Mouse (Mus musculus) lung, embryonic 16.5 days (tissue): ENCODE results near the gene Lgr6. TPM values are rescaled to one million over a fixed set of nuclear protein-coding genes. Genes with fewer than 3 reads are reported as not detected.
A peak's percentile ranks its signal among the peaks of the same experiment; 100 is the strongest.

Experiments used
- ATAC-seq: fragments of 200-750 bp; cut with Nextera tagmentation; 2 replicates; pipeline ENCODE4 v1.8.0; 2017; ENCODE audit warnings: low read depth, mild to moderate bottlenecking, moderate library complexity
- H3K27ac ChIP-seq: fragments of 300-500 bp; sonication (generic); 2 replicates; pipeline ENCODE4 v1.5.1; 2014; ENCODE audit warnings: mild to moderate bottlenecking, control low read depth, low read length
- H3K27me3 ChIP-seq: fragments of 300-500 bp; sonication (generic); 2 replicates; pipeline ENCODE4 v1.6.1; 2014; ENCODE audit warnings: low read depth, low read length, mixed read lengths; ENCODE audit not compliant: control insufficient read depth, insufficient read depth
- H3K36me3 ChIP-seq: fragments of 300-500 bp; sonication (generic); 2 replicates; pipeline ENCODE4 v1.6.1; 2014; ENCODE audit warnings: low read length; ENCODE audit not compliant: control insufficient read depth, insufficient read depth
- H3K4me1 ChIP-seq: fragments of 300-500 bp; sonication (generic); replicated peaks from 2 replicates; pipeline ENCODE4 v1.6.1; 2014; ENCODE audit warnings: low read length, mixed read lengths; ENCODE audit not compliant: control insufficient read depth, insufficient read depth
- H3K4me2 ChIP-seq: fragments of 300-500 bp; sonication (generic); 2 replicates; pipeline ENCODE4 v1.6.1; 2014; ENCODE audit warnings: low read depth, low read length, control low read depth
- H3K4me3 ChIP-seq: fragments of 300-500 bp; sonication (generic); 2 replicates; pipeline ENCODE4 v1.5.1; 2014; ENCODE audit warnings: mild to moderate bottlenecking, low read length, control low read depth
- H3K9ac ChIP-seq: fragments of 300-500 bp; sonication (generic); 2 replicates; pipeline ENCODE4 v1.6.1; 2014; ENCODE audit warnings: low read length, control low read depth
- H3K9me3 ChIP-seq: fragments of 300-500 bp; sonication (generic); 2 replicates; pipeline ENCODE4 v1.6.1; 2016; ENCODE audit warnings: low read length; ENCODE audit not compliant: control insufficient read depth
- WGBS: fragments of 180-500 bp; shearing (Covaris S2); extraction: QIAGEN DNeasy Blood & Tissue Kit; methylation state at CpG from one replicate; pipeline ENCODE4 v1.1.7; 2014; 5-methylcytosine and 5-hydroxymethylcytosine counted together
- polyA plus RNA-seq: library from polyadenylated mRNA; unstranded; fragments of >200 nt; fragmentation: Nextera tagmentation; extraction: Ambion mirVana; gene quantifications from 2 replicates; pipeline ENCODE4 v1.2.1, GENCODE M21; 2015

Lgr6 gene
- polyA plus RNA-seq, 1 experiment from 2014 or later = 9.2 TPM

DNA sequence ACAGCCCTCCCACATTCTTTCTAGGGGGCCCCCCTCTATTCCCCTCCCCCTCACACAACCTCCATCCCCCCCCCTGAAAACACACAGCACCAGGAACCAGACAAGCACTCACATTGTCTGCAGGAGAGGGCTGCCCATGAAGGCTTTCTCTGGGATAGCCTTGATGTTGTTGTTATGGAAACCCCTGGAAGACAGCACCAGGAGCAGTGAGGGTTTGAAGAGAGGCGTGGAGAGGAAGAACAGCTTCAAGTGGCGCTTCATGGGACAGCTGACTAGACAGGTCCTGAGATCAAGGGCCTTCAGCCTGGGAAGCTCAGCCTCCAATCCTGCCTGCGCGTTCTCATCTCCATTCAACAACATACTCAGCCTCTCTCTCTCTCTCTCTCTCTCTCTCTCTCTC lies 101.7 kb downstream of the Lgr6 start:
- WGBS = 30% methylated on average over 4 of the region's 4 CpGs

DNA sequence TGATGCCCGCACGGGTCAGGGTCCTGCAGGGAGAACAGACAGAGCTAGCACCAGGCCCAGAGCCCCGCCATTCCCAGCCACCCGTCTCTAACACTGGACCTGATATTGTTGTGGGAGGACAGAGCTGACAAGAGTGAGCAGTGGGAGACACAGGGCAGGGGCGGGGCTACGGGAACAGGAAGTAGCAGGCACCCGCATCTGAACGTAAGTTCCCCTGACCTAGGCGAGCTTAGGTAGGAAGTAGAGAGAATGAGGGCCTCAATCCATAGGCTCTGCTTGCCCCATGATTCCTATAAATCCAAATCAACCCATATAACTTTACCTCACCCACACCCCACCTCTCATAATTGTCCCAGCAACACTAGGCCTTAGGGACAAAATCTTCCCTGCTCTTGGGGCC lies 104.5 kb downstream of the Lgr6 start:
- Histone ChIP-seq H3K9ac (no peak overlapping the region), H3K4me1 (no peaks in the 10 kb centered on the region), H3K9me3 (no peaks in the 10 kb centered on the region), H3K4me2 (no peak overlapping the region), H3K36me3 (no peaks in the 10 kb centered on the region), H3K27me3 (peaks cover 13% of the 10 kb centered on the region), H3K27ac (no peak overlapping the region), H3K4me3 (no peak overlapping the region)
- WGBS = 82% methylated on average over 9 of the region's 9 CpGs
- ATAC-seq = no peak

More for the DNA sequence above, 101.7 kb downstream of the Lgr6 start:
- H3K9me3 ChIP-seq = no peaks in the 10 kb centered on the region
- no peak overlapping the region for H3K27ac ChIP-seq
- H3K36me3 ChIP-seq = no peaks in the 10 kb centered on the region
- no peak overlapping the region for H3K4me2 ChIP-seq
- H3K9ac ChIP-seq = no peak overlapping the region
- H3K27me3 ChIP-seq = no peaks in the 10 kb centered on the region
- H3K4me1 ChIP-seq = no peaks in the 10 kb centered on the region
- H3K4me3 ChIP-seq = no peak overlapping the region
- ATAC-seq = no peak

DNA sequence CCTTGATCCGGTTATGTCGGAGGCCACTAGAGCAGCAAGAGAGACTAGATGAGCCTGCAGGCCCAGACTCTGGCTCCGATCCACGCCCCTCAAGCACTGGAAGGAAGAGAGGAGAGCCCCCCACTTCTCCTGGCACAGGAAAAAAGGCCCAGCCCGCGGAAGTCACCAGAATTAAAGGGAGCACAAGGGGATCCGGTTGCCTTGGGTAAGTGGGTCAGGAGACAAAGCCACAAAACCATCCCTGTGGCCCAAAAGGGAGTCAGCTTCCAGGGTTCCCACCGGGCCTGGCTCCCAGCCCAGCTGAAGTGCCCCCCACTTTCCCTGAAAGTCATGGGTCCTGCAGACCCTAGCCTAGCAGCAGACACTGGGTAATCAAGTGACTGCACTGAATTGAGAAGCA lies 106.8 kb downstream of the Lgr6 start:
- no peak overlapping the region for H3K4me3 ChIP-seq
- H3K4me1 ChIP-seq = no peaks in the 10 kb centered on the region
- ATAC-seq = no peak
- no peak overlapping the region for H3K4me2 ChIP-seq
- WGBS = 74% methylated on average over 8 of the region's 8 CpGs
- no peaks in the 10 kb centered on the region for H3K36me3 ChIP-seq
- H3K27me3 ChIP-seq = peaks cover 19% of the 10 kb centered on the region
- no peaks in the 10 kb centered on the region for H3K9me3 ChIP-seq
- no peak overlapping the region for H3K27ac ChIP-seq
- H3K9ac ChIP-seq = no peak overlapping the region

DNA sequence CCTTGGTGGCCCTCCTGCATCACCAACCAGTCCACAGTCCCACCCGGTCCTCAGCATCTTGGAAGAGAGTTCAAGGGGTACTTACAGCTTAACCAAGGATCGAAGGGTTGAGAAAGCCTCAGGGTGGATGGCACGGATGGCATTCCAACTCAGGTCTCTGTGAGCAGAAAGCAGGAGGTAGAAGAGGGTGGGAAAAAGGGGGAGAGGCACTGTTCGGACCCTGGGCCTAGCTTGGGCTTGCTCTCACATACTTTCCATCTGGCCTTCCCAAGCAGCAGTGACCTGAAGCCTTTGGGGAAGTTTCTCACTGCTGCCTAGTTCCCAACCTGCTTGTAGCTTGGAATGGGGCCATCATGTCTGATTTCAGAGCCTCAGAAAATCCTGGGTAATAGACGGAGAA lies 107.5 kb downstream of the Lgr6 start:
- Histone ChIP-seq H3K36me3 (no peaks in the 10 kb centered on the region), H3K4me3 (no peak overlapping the region), H3K4me2 (no peak overlapping the region), H3K9ac (no peak overlapping the region), H3K9me3 (no peaks in the 10 kb centered on the region), H3K27me3 (peaks cover 19% of the 10 kb centered on the region), H3K27ac (no peak overlapping the region), H3K4me1 (no peaks in the 10 kb centered on the region)
- WGBS = 61% methylated on average over 5 of the region's 5 CpGs
- ATAC-seq = no peak

DNA sequence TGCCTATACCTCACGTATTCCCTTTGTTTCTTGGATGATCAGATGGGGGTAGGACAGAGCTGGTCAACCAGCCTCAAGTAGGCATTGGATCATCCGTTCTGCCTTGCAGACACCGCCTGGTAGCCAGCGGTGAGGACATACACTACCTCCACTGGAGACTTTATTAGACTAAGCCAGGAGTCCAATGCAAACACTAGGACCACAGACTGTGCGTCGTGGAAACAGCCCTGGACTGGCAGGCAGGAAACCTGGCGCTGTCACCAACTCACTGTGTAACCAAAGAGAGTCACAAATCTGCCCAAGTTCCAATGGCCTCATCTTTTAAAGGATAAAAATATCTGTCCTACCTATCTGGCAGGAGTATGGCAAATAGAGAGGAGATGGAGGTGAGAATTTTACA lies 108.6 kb downstream of the Lgr6 start:
- no peaks in the 10 kb centered on the region for H3K9me3 ChIP-seq
- no peak overlapping the region for H3K4me3 ChIP-seq
- no peak overlapping the region for H3K4me2 ChIP-seq
- peaks cover 24% of the 10 kb centered on the region for H3K27me3 ChIP-seq
- WGBS = 73% methylated on average over 7 of the region's 7 CpGs
- no peak; the same call in 1 of the 2 replicates for ATAC-seq
- H3K9ac ChIP-seq = no peak overlapping the region
- no peak overlapping the region for H3K27ac ChIP-seq
- H3K4me1 ChIP-seq = no peaks in the 10 kb centered on the region
- H3K36me3 ChIP-seq = no peaks in the 10 kb centered on the region

DNA sequence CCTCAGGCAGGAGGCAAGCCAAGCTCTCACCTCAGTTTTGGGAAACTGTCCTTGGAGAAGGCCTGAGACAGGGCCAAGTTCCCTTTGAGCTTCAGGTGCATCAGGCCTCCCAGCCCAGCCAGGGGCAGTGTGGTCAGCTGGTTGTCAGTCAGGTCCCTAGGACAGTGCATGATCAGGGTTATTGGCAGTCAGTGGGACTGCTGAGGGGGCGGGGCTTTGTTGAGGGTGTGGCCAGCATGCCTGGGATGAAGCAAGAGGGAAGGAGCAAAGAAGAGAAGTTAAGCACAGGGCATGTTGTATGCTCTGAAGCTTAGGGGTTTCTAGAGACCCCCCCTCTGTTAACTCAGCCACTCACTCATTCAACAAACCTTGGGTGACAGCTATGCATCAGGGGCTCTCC lies 109.1 kb downstream of the Lgr6 start:
- Histone ChIP-seq H3K27ac (no peak overlapping the region), H3K4me2 (no peak overlapping the region), H3K36me3 (no peaks in the 10 kb centered on the region), H3K4me1 (no peaks in the 10 kb centered on the region), H3K9me3 (no peaks in the 10 kb centered on the region), H3K9ac (no peak overlapping the region), H3K27me3 (peaks cover 26% of the 10 kb centered on the region), H3K4me3 (no peak overlapping the region)
- no peak for ATAC-seq
- WGBS = 14% methylated on average over 1 of the region's 1 CpGs

DNA sequence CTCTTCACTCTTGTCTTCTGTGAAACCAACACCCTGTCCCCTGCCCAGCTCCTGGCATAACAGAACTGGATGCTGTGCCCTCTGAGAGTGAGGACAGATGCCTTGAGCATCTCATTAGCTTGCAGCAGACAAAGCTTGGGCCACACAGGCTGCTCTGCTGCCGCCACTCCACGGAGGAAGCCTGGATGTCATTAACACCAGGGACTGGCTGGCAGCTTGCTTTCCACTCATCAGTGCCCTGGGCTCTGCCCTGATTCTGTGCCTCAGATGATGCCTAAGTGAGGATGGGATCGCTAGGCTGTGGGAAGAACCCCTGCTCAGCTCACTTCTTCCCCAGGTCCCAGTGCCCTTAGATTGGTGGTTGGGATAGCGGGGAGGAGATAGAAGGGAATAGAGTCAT lies 109.6 kb downstream of the Lgr6 start:
- Histone ChIP-seq H3K27me3 (peaks cover 28% of the 10 kb centered on the region), H3K4me1 (no peaks in the 10 kb centered on the region), H3K36me3 (no peaks in the 10 kb centered on the region), H3K4me2 (no peak overlapping the region), H3K9me3 (no peaks in the 10 kb centered on the region), H3K9ac (no peak overlapping the region), H3K4me3 (no peak overlapping the region), H3K27ac (no peak overlapping the region)
- ATAC-seq = no peak
- WGBS = 64% methylated on average over 4 of the region's 4 CpGs

DNA sequence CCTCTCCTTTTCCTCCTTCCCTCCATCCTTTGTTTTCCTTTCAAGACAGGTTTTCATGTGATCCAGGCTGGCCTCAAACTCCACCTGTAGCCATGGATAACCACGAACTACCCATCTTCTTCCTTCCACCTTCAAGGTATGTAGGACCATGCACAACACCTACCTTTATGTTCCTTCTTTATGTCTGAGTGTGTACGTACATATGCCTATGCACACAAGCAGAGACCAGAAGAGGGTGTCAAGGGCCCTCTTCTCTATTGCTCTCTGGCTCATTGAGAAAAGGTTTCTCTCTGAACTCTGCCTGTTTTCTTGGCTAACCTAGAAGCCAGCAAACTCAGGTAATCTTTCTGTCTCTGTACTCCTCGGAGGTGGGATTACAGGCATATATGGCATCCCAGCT lies 110.3 kb downstream of the Lgr6 start:
- peak; percentile 56; the same call in 1 of the 2 replicates for ATAC-seq
- H3K9ac ChIP-seq = no peak overlapping the region
- H3K36me3 ChIP-seq = no peaks in the 10 kb centered on the region
- no peak overlapping the region for H3K4me2 ChIP-seq
- no peak overlapping the region for H3K4me3 ChIP-seq
- no peak overlapping the region for H3K27ac ChIP-seq
- no peaks in the 10 kb centered on the region for H3K9me3 ChIP-seq
- peaks cover 34% of the 10 kb centered on the region for H3K27me3 ChIP-seq
- no peaks in the 10 kb centered on the region for H3K4me1 ChIP-seq
- WGBS = 59% methylated on average over 3 of the region's 3 CpGs

DNA sequence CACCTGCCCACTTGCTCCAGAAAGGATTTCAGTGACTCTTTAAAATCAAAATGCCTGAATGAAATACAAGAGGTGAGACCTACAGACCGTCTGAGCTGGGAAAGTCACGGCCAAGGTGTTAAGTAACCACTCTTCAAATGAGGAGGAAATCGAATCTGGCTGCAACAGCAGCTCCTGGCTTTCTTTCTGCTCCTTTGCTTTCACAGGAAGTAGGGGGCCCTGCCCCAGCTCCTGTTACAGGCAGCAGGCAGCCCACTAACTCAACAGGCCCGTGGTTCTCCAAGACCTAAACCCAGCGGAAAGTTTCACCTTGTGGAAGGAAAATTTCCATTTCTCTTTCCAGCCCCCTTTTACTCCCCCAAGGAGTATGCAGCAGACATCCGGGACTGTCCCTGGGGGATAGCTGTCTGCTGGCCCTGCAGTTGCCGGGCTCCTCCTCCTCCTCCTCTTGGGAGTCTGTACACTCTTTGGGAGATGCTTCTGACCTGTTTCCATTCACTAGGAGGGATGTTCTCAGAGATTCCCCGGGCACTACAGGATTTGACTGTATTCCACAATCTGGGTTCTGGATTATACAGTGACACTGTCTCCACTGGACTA lies 112.9 kb downstream of the Lgr6 start:
- no peak for ATAC-seq
- no peak overlapping the region for H3K27ac ChIP-seq
- 29% methylated on average over 8 of the region's 8 CpGs for WGBS

DNA sequence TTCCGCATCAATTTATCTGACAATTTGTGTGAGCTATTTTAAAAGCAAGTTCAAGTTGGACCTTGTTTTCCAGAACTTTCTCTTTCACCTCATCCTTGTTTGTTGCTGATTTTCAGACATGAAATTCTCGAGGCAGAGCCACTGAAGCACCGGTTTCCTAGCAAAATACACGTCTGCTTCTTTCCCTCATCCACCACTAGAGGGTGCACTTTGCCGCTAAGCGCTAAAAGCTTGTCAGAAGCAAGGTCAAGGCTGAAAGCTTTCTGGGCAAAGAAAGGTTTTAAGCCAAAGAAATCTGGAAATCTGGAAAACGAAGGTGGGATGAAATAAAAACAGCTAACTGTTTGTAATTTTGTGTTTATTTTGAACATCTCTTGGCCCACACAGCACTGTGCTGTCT lies 115.7 kb downstream of the Lgr6 start:
- 7% methylated on average over 7 of the region's 7 CpGs for WGBS
- H3K4me3 ChIP-seq = no peak overlapping the region
- H3K4me2 ChIP-seq = no peak overlapping the region
- H3K4me1 ChIP-seq = peaks cover 9% of the 10 kb centered on the region
- H3K27me3 ChIP-seq = peaks cover 36% of the 10 kb centered on the region
- no peak overlapping the region for H3K27ac ChIP-seq
- H3K9me3 ChIP-seq = no peaks in the 10 kb centered on the region
- no peak for ATAC-seq
- no peaks in the 10 kb centered on the region for H3K36me3 ChIP-seq
- no peak overlapping the region for H3K9ac ChIP-seq

More for the DNA sequence above, 112.9 kb downstream of the Lgr6 start:
- H3K36me3 ChIP-seq = no peaks in the 10 kb centered on the region
- H3K4me2 ChIP-seq = no peak overlapping the region
- H3K27me3 ChIP-seq = peaks cover 43% of the 10 kb centered on the region
- peaks cover 9% of the 10 kb centered on the region for H3K4me1 ChIP-seq
- H3K4me3 ChIP-seq = no peak overlapping the region
- no peak overlapping the region for H3K9ac ChIP-seq
- H3K9me3 ChIP-seq = no peaks in the 10 kb centered on the region
